Mouse (Mus musculus): ENCODE results near the gene Tmem150b.

DNA sequence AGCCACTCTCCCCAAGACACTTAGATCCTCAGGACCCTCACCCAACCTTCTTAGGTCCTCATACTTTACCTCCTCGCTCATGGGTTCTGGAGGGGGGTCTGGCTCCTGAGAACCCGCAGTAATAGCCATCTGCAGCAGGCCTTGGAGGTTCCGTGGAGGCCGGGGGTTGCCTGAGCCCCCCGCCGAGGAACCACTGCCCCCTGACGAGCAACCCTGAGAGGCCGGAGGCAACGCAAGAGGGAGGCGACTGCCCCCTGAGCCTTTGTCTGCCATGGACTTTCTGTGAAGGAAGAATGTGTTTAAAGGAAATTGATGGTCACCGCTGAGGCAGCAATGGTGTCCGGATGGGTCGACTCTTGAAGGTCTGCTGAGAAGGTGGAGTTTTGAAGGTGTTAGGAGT lies 40.8 kb downstream of the Tmem150b start:
- no peak for TF ChIP-seq TAL1 (IDR thresholded peaks at IDR 0.05; ENCODE audit: low read length)
- TF ChIP-seq GATA1 (IDR thresholded peaks at IDR 0.05; ENCODE audit: low read length): no peak

All from erythroblast, embryonic 14.5 days (primary cell).